Mouse (Mus musculus) induced T-regulatory cell, adult 2 months (primary cell): ENCODE measurements around the gene E030018B13Rik.

Experiments
- DNase-seq: peaks from one replicate; pipeline ENCODE4 v3.0.0-alpha.2; 2012; ENCODE audit warnings: low read depth

E030018B13Rik gene

GRCm38 (mm10) chr7:63916268-63916907 lies at the start of gene E030018B13Rik:
TSS of gene E030018B13Rik (plus strand) at chr7:63916857.
- DNase-seq, result no peak

- no peak for DNase-seq
These were observed 48.2 kb upstream of the E030018B13Rik start for GRCm38 (mm10) chr7:63868356-63868918.

GRCm38 (mm10) chr7:63871698-63872097 lies 45.0 kb upstream of the E030018B13Rik start:
- no peak for DNase-seq

GRCm38 (mm10) chr7:63873880-63874279 lies 42.8 kb upstream of the E030018B13Rik start:
- no peak for DNase-seq

DNA sequence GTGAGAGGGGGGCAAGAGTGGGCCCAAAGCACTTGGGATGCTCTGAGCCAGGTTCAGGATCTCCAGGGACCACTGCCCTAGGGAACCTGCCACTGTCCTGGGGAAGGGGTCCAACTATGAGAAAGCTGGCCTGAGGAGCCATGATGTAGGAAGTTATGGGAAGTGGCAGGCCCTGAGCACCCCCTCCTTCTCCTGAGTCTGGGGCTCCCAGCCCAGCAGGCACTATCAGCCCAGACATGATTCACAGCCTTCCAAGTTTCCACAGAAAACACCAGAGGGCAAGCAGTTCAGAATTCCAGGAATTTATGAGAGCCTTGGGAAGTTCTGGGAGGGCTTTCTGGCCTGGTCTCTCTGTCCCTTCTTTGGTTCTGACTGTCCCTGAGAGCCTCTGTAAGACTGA lies 41.0 kb upstream of the E030018B13Rik start:
- no peak for DNase-seq

DNA sequence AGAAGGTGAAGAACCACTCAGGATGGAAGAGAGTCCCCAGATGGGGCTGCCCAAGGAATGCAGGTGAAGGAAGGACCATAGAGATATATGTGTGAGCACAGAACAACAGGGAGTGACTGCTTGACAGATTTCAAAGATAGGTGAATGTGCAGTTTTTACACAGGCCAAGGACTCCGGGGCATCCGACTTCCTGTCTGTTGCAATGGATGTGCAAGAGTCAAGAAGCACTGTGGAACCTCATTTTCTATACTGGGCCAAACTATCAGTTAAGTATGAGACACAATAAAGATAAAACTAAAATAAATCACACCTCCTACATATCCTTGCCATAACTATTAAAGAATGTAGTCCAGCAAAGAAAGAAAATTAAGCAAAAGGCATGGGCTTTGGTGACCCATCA lies 40.0 kb upstream of the E030018B13Rik start:
- DNase-seq, result no peak

DNA sequence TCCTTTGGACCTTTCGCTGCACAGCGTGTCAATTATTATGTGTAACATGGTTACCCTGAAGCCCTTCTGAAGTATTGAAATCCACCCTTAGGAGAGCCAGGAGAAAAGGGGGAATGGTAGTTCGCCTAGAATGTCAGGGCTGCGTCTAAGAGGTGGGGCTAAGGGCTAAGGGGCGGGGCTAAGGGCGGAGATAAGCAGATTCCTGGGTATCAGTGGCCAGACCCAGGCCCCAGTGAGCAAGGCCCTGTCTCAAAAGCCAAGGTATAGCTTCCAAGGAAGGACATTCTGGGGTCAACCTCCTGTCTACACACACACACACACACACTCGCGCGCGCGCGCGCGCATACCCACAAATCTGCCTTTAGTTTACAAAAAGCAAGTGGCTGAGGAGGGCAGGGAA lies 39.0 kb upstream of the E030018B13Rik start:
- DNase-seq, result no peak

DNA sequence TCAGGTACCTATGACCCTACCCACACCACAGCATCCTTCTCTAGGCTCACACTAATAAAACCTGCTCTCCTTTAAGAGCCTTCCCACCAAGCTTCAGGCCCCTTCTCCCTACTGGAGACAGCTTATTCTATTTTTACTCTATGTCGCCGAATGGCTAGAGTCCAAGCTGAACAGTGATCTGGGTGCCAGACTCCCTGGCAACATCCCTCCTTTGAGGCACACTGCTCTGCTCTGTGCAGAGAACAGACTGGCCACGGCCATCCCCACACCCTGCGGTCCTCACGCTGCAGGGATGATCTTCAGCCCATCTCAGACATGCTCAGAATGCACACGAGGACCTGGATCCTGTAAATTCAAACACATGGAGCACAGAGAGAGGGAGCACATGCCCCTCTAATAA lies 37.1 kb upstream of the E030018B13Rik start:
- DNase-seq, result no peak

DNA sequence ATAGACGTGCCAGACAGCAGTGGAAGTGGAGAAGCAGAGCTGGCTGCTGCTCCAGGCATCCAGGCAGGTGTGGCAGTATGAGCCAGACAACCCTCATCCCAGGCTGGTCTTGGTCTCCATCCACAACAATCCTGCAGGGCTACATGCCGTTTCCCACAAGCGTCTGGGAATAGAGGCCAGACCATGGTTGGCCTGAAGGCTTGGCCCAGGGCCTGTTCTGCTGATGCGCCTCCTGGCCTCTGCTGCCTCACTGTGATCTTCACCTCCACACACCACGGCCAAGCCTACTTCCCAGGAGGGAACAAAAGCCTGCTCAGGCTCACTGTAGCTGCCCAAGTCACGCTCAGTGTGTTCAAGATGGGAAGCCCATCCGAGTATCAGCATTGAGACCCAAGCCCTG lies 33.9 kb upstream of the E030018B13Rik start:
- no peak for DNase-seq

DNA sequence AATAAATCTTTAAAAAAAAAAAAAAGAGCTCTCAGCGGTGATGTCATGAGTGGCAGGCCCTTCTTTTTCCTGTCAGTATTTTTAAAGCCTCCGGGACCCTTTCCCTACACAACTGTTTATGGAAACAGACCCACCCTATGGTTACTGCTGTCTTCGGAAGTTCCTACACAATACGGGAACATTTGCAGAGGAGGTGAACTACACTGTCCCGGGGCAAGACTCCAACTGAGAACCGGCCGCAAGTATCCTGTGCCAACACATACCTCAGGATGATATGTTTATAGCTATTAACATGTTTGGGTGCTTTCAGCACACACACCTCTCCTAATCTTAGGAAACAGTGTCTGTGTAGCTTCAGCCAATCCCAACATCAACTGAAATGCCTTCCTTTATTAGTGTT lies 31.6 kb upstream of the E030018B13Rik start:
- no peak for DNase-seq

GRCm38 (mm10) chr7:63887034-63887551 lies 29.6 kb upstream of the E030018B13Rik start:
- DNase-seq, result no peak

DNA sequence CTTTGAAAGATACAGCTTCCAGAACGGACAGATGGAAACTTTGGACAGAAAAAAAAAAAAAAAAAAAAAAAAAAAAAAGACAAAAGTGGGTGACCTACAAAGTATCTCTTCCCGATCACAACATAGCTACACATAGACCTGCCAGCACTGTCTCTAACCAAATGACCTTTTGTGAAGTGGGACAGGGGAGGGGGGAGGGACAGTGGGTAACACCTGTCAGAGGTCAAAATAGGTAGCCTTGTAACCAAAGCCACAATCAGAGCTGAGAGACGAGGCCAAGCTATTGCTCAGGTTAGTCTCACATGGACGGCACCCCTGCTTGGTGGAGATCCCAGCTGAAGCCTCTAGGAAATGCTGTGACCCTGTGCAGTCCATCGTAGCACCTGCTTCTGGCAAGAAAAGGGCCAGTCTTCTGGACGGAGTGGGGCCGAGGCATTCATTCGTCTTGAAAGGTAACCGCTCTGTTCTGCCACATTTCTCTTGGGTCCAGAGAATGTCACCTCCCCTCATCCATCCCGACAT lies 29.0 kb upstream of the E030018B13Rik start:
- no peak for DNase-seq

DNA sequence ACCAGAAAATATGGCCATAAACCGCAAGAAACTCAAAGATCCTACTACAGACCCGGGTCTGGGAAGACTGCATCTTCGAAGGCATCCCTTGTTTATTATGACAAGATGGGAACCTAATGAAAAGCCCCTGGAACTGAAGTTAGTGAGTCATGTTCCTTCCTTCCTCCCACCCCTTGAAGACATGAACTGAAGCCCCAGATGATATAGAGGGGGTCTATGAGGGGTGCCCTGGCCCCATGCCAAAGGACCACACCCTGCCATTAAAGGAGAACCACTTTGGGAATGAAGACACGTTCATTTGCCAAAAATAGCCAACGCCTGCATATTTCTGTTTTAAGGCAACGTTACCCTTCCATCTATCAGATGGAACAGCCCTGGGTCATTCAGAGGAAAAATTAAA lies 28.0 kb upstream of the E030018B13Rik start:
- no peak for DNase-seq

DNA sequence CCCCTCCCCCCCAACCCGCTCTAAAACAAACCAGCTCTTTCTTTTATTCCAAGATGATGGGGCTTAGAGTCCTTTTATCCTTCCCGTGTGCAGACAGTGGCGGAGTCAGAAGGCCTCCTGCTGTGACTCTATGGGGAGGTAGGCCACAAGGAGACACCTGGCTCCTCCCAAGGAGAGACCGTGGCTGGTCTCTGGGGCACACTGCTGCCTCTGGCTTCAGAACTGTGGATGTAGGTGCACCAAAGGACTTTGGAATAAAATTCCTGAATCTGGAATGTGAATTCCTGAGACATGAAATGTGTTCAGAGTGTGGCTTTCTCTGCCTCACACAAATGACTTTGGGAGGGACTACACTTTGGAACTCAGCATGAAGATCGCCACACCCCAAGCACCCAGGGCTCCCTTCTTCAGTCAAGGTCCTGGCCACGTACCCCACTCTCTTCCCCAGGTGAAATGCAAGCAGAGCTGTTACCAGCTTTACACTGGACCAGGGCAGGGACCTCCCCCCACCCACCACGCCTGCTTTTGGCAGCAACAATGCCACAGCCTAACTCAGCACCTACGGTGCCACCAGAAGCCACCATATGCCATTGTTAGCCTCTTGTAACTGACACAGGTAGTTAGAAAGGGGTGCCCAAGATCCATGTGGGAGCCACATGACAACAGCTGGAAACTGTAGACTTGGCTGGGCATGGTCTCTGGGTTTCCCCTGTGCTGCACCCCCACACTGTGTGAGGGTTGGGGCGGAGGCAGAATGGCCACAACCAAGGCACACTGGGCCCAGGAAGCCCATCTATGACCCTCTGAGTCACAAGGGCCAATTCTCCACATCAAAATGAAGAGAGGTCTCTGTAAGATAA lies 27.3 kb upstream of the E030018B13Rik start:
- DNase-seq, result no peak

GRCm38 (mm10) chr7:63891488-63892075 lies 25.1 kb upstream of the E030018B13Rik start:
- no peak for DNase-seq

GRCm38 (mm10) chr7:63893201-63893600 lies 23.5 kb upstream of the E030018B13Rik start:
- no peak for DNase-seq

DNA sequence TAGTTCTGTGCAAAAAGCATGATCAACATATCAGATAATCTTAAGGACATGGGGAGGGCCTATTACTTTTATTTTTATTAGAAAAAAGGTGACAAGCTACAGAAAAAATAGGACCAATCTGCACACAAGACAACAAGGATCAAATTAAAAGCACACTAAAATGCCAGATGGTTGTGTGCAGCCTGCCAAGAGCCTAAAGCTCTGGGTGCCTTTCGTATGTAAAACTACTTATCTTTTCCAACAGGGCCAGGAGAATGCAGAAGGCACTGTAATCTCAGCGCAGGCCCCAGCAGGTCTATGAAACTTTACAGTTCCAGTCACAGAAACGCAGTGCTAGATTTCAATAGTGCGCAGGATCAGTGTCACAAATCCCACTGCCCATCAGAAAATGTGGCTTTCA lies 22.9 kb upstream of the E030018B13Rik start:
- no peak for DNase-seq

DNA sequence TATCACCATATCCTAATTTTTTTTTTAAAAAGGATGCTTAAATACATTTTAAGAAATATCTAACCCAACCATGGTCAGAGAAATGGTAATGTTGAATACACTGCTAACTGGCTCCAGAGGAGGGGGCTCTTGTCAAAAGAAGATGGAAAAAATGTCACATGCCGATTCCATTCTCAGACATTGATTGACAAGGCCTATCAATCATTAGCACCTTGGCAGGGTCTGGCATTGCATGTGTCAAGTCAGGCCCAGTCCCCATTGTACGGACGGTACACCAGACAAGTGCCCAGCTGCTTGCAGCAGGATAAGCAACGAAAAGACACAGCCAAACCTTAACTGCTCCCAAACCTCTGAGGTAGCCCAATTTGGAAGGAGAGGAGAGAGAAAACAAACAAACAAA lies 22.0 kb upstream of the E030018B13Rik start:
- DNase-seq, result no peak

- DNase-seq, result no peak
These were observed 21.4 kb upstream of the E030018B13Rik start for GRCm38 (mm10) chr7:63895223-63895622.

DNA sequence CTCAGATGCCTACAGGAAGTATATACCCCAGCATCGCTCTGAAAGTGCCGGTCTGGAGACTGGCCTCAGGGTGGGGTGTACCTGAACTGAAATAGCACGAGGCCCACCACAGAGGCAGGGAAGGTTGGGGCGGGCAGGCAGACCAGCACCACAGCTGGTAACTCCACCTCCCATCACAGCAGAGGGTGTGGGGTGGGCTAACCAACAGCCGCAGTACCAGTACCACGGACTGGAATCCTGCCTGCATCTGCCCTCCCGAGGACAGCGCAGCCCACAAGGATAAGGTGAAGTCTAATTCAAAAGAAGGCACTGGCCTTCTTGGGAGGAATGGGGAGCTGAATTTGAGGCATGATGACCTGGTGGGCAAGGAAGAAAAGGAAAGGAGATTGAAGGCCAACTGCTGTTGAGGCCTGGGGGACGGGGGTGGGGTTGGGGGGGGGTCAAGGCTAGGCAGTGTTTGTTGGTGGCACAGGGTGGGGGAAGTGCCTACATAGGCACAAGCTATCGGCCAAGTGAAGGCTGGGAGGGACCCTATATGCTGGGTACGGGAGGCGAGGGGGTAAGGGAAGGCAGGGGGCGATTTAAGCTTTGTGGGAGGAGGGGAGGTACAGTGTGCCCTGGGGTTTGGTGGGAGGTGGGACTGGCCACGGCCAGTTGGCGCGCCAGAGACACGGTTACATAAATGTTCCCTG lies 20.2 kb upstream of the E030018B13Rik start:
- DNase-seq, result no peak

DNA sequence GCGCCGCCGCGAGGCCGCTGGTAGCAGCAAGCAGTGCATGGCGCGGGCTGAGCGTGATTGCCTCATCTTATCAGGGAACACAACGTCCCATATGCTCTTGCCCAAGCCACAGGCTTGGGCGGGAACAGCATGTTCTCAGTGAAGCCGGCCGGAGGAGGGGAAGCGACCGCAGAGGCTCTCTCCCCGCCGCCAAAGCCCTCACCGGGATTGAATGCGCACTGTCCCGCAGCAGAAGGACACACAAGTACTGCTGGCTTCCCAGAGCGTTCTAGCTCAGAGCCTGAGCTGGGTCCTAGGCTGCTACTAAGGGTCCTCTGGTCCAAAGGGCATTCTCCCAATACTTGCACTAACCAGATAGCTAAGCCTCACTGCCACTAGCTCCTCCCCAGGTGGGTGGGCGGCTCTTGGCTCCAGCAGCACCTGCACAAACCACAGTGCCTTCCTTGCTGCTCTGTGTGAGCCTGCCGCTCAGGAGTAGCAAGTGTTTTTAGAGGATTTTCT lies 19.6 kb upstream of the E030018B13Rik start:
- DNase-seq, result peak; percentile 71
